Mouse (Mus musculus) left cerebral cortex, adult 2 months (tissue): ENCODE results near the gene Prss32. TPM values are rescaled to one million over a fixed set of nuclear protein-coding genes. Genes with fewer than 3 reads are reported as not detected.
A peak's percentile ranks its signal among the peaks of the same experiment; 100 is the strongest.

Experiments used
- DNase-seq, 2 experiments: peaks; one replicate each; pipeline ENCODE4 v3.0.0; 2021 to 2022; ENCODE audit warnings: low spot score in 2 of 2, mixed read lengths in 1 of 2; ENCODE audit errors: extremely low spot score in 1 of 2
- H3K27ac ChIP-seq: fragments of 200-600 bp; 2 replicates; pipeline ENCODE4 v1.8.1; 2022
- H3K4me3 ChIP-seq: fragments of 200-600 bp; 2 replicates; pipeline ENCODE4 v1.8.1; 2022
- CTCF ChIP-seq: fragments of 200-600 bp; IDR thresholded peaks from 2 replicates; pipeline ENCODE4 v1.8.1; 2022; ENCODE audit warnings: antibody characterized with exemption, mild to moderate bottlenecking, moderate library complexity
- intact Hi-C: fragments of 180-260 bp; cut with DNase I; formaldehyde crosslinking; loops from one replicate; pipeline ENCODE4 v1.15.1; 2025
- total RNA-seq, 2 experiments: library from RNA; stranded (reverse); gene quantifications; 2 replicates each; pipeline ENCODE4 v1.2.3; 2021

Prss32 gene
- total RNA-seq, 2 experiments from 2014 or later, result not detected

- H3K4me3 ChIP-seq, result no peak overlapping the region
- no peak overlapping the region for H3K27ac ChIP-seq
- intact Hi-C loops, result loop anchor here (5.0 kb wide), 1 partner anchor 71 kb away; the partner anchor contains the start of gene Flywch1
- TF ChIP-seq CTCF, result peak; percentile 20
- no peak for DNase-seq
These were observed 379 bp upstream of the Prss32 start for GRCm38 (mm10) chr17:23843141-23843811.

GRCm38 (mm10) chr17:23850028-23850427, 6.4 kb downstream of the Prss32 start:
- no peak overlapping the region for H3K27ac ChIP-seq
- no peak overlapping the region for H3K4me3 ChIP-seq
- intact Hi-C loops, result no loop called here
- TF ChIP-seq CTCF, result peak; percentile 11
- no peak for DNase-seq

GRCm38 (mm10) chr17:23850853-23851749, 7.4 kb downstream of the Prss32 start:
- DNase-seq, result peak; percentile 26 to 41
- Histone ChIP-seq H3K27ac (no peak overlapping the region), H3K4me3 (no peak overlapping the region)
- intact Hi-C loops, result loop anchor here (1.0 kb wide), 1 partner anchor 109 kb away; no protein-coding TSS in a partner anchor
- peak; percentile 81 for TF ChIP-seq CTCF

GRCm38 (mm10) chr17:23853292-23853691, 9.6 kb downstream of the Prss32 start:
- no peak overlapping the region for H3K27ac ChIP-seq
- no peak for DNase-seq
- intact Hi-C loops, result no loop called here
- peak; percentile 42 for TF ChIP-seq CTCF
- H3K4me3 ChIP-seq, result no peak overlapping the region

DNA sequence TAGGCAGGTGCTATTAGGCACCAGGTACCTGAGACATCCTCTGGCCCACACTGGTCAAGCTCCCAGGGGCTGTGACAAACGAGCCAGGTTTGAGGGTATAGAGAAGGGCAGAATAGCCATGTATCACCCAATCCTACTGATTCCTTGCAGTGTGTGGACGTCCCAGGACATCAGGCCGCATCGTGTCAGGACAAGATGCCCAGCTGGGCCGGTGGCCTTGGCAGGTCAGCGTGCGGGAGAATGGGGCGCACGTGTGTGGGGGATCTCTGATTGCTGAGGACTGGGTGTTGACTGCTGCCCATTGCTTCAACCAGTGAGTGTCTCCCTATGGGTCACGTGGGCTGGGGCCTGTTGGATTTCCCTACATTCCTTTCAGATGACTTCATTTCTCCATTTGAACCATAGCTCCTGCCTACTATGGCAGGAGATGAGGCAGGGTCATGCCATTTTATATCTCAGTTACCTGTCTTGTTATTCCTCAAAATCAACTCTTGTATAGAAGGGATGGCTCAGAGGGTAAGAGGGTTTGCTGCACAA, 10.6 kb downstream of the Prss32 start:
- DNase-seq, result no peak
- TF ChIP-seq CTCF, result no peak
- Histone ChIP-seq H3K4me3 (no peak overlapping the region), H3K27ac (no peak overlapping the region)
- intact Hi-C loops, result no loop called here

DNA sequence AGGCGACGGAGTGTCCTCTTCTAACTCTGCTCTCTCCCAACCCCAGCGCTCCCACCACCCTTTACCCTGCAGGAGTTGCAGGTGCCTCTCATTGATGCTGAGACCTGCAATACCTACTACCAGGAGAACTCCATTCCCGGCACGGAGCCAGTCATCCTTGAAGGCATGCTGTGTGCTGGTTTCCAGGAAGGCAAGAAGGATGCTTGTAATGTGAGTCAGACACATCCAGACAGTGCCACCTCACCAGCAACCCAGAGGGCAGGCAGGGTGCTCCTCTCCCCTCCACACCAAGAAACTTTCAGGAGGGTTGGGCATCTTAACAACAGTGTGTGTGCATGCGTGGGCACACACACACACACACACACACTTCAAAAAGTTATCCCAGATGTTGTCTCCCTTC, 13.5 kb downstream of the Prss32 start:
- H3K4me3 ChIP-seq, result no peak overlapping the region
- DNase-seq, result no peak
- TF ChIP-seq CTCF, result no peak
- no peak overlapping the region for H3K27ac ChIP-seq
- intact Hi-C loops, result no loop called here

DNA sequence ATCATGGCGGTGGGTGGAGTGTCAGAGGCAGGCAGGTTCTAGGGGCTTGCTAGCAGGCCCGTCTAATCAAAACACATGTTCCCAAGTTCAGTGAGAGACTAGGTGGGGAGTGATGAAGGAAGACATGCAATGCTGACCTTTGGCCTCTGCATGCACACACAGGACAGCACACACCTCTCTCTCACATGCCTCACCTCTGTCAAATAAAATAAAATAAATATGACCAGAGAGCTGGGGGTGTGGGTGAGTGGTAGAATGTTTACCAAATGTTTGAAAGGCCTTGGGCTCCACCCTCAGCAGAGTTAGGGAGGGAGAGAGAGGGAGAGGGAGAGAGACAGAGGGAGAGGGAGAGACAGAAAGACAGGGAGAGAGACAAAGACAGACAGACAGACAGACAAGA, 14.3 kb downstream of the Prss32 start:
- Histone ChIP-seq H3K27ac (no peak overlapping the region), H3K4me3 (no peak overlapping the region)
- no peak for DNase-seq
- no peak for TF ChIP-seq CTCF
- intact Hi-C loops, result no loop called here

GRCm38 (mm10) chr17:23862926-23863325, 19.3 kb downstream of the Prss32 start:
- no peak overlapping the region for H3K27ac ChIP-seq
- intact Hi-C loops, result no loop called here
- no peak for TF ChIP-seq CTCF
- no peak for DNase-seq
- H3K4me3 ChIP-seq, result no peak overlapping the region

- intact Hi-C loops, result no loop called here
- no peak within 1 kb of the TSS for H3K27ac ChIP-seq
- no peak for TF ChIP-seq CTCF
- no peak within 1 kb of the TSS for H3K4me3 ChIP-seq
- DNase-seq, result no peak
These were observed 24.1 kb downstream of the Prss32 start, which contains the start of gene Prss21 for GRCm38 (mm10) chr17:23867756-23868155. Gene Prss21, plus strand, starts transcription at chr17:23868056.

DNA sequence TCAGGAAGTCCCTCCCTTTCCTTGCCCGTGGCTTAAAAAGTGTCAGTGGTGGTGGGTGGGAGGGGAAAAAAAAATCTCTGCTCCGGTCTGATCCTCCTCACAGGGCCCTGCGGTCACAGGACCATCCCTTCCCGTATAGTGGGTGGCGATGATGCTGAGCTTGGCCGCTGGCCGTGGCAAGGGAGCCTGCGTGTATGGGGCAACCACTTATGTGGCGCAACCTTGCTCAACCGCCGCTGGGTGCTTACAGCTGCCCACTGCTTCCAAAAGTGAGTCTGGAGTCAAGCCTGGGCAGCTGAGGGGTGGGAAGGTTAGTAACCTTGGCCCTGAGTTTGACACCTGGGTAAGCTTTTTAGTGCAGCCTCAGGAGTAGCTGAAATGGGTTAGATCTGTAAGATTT, 24.9 kb downstream of the Prss32 start:
- no peak for DNase-seq
- TF ChIP-seq CTCF, result no peak
- Histone ChIP-seq H3K4me3 (no peak overlapping the region), H3K27ac (no peak overlapping the region)
- intact Hi-C loops, result no loop called here

DNA sequence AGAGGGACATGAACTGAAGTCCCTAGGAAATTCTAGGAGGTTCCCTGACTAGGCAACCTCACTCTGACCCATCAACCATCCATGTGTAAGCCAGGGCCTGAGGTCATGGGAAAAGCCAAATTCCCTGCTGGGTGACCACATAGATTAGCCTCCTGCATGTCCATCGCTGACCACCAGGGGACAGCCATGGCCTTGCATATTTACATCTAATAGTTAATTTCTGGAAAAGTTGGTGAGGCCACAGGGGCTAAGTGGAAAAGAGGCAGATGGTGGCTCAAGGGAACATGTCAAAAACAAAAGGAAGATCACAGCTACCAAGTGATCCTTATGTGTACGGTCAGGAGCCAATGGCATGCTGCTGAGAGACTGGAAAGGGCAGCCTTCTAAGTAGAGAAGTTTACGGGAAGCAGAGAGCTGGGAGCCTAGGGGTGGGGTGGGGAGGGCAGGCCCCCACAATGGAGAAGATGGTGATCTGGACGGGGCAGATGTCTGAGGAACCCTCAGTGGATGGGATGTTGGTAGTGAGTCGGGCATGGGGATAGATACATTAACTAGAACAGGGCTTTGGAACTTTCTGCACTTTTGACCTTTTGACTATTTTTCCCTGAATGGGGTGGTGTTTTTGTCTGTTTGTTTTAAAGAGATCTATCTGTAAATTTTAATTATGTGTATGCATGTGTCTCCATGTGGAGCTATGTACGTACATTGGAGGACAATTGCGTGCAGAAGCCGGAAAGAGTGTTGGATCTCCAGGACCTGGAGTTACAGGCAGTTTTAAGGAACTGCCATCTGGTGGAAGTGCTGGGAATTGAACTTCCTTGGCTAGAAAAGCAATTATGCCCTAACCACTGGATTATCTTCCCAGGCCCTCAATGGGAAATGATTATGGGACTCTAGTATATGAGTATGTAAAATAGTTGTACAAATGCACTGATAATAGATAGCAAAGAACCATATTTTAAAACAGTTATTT, 30.5 kb downstream of the Prss32 start:
- no peak overlapping the region for H3K4me3 ChIP-seq
- H3K27ac ChIP-seq, result no peak overlapping the region
- intact Hi-C loops, result loop anchor here (1.0 kb wide), 1 partner anchor 86 kb away; no protein-coding TSS in a partner anchor
- peak in 1 of 2 experiments; percentile 20 for DNase-seq
- TF ChIP-seq CTCF, result peak; percentile 80
